Mouse (Mus musculus): ENCODE measurements around the gene Gm44965. TPM values are rescaled to one million over a fixed set of nuclear protein-coding genes. Genes with fewer than 3 reads are reported as not detected.

Gm44965 gene
- polyA plus RNA-seq, 1 experiment from 2014 or later, result not detected

- Histone ChIP-seq H3K4me1 (ENCODE audit: control insufficient read depth, insufficient read depth, low read length) (no peaks in the 10 kb centered on the region), H3K27me3 (ENCODE audit: control insufficient read depth, insufficient read depth, low read length) (peaks cover 17% of the 10 kb centered on the region), H3K36me3 (replicated peaks; ENCODE audit: control insufficient read depth, insufficient read depth, low read depth, low read length) (no peaks in the 10 kb centered on the region), H3K27ac (replicated peaks; ENCODE audit: low read depth, low read length) (no peak overlapping the region), H3K9me3 (replicated peaks; ENCODE audit: control insufficient read depth, low read length) (no peaks in the 10 kb centered on the region), H3K9ac (replicated peaks; ENCODE audit: low read length) (peak overlapping the region; percentile 45), H3K4me3 (ENCODE audit: low read depth, low read length) (peak overlapping the region; percentile 36), H3K4me2 (ENCODE audit: low read depth, low read length) (peak overlapping the region; percentile 85)
- ATAC-seq (replicated peaks; ENCODE audit: insufficient number of reproducible peaks, low FRiP score, low TSS enrichment, low read depth) (no peak), DNase-seq (ENCODE audit: low spot score) (no peak)
- WGBS, result 14% methylated on average over 13 of the region's 13 CpGs
These were observed 35.9 kb downstream of the Gm44965 start for GRCm38 (mm10) chr6:48629661-48630034.

- Histone ChIP-seq H3K27me3 (ENCODE audit: control insufficient read depth, insufficient read depth, low read length) (peaks cover 17% of the 10 kb centered on the region), H3K4me2 (ENCODE audit: low read depth, low read length) (no peak overlapping the region), H3K4me3 (ENCODE audit: low read depth, low read length) (no peak overlapping the region), H3K36me3 (replicated peaks; ENCODE audit: control insufficient read depth, insufficient read depth, low read depth, low read length) (no peaks in the 10 kb centered on the region), H3K9me3 (replicated peaks; ENCODE audit: control insufficient read depth, low read length) (no peaks in the 10 kb centered on the region), H3K9ac (replicated peaks; ENCODE audit: low read length) (no peak overlapping the region), H3K4me1 (ENCODE audit: control insufficient read depth, insufficient read depth, low read length) (no peaks in the 10 kb centered on the region), H3K27ac (replicated peaks; ENCODE audit: low read depth, low read length) (no peak overlapping the region)
- WGBS, result 89% methylated on average over 8 of the region's 8 CpGs
- no peak for ATAC-seq (replicated peaks; ENCODE audit: insufficient number of reproducible peaks, low FRiP score, low TSS enrichment, low read depth)
- no peak for DNase-seq (ENCODE audit: low spot score)
These were observed 37.1 kb downstream of the Gm44965 start for GRCm38 (mm10) chr6:48630831-48631230.

- Histone ChIP-seq H3K9me3 (replicated peaks; ENCODE audit: control insufficient read depth, low read length) (no peaks in the 10 kb centered on the region), H3K36me3 (replicated peaks; ENCODE audit: control insufficient read depth, insufficient read depth, low read depth, low read length) (no peaks in the 10 kb centered on the region), H3K4me3 (ENCODE audit: low read depth, low read length) (no peak overlapping the region), H3K4me1 (ENCODE audit: control insufficient read depth, insufficient read depth, low read length) (no peaks in the 10 kb centered on the region), H3K27ac (replicated peaks; ENCODE audit: low read depth, low read length) (no peak overlapping the region), H3K27me3 (ENCODE audit: control insufficient read depth, insufficient read depth, low read length) (no peaks in the 10 kb centered on the region; the same call in 1 of the 2 replicates), H3K4me2 (ENCODE audit: low read depth, low read length) (no peak overlapping the region), H3K9ac (replicated peaks; ENCODE audit: low read length) (no peak overlapping the region)
- ATAC-seq (replicated peaks; ENCODE audit: insufficient number of reproducible peaks, low FRiP score, low TSS enrichment, low read depth) (no peak), DNase-seq (ENCODE audit: low spot score) (no peak)
- 67% methylated on average over 2 of the region's 2 CpGs for WGBS
These were observed 41.4 kb downstream of the Gm44965 start for GRCm38 (mm10) chr6:48635105-48635504.

DNA sequence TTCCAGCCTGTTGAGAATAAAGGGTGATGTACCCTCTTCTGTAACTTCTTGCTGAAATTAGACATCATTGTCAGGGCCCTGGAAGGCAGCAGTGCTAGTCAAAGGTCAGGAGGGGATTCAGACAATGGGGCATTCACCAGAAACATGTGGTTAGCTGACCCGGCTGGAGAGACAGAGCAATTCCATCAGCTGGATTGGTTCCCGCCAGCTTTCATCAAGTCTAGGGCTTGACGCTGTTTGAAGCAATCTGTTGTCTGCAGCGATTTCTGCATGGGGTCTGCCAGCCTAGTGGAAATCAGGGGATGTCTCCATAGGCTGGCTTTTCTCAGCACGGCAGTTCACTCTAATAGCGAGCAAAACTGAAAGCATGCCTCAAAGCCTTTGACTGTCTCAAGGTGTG, 42.8 kb downstream of the Gm44965 start:
- DNase-seq (ENCODE audit: low spot score) (no peak), ATAC-seq (replicated peaks; ENCODE audit: insufficient number of reproducible peaks, low FRiP score, low TSS enrichment, low read depth) (no peak)
- no peaks in the 10 kb centered on the region for H3K9me3 ChIP-seq (replicated peaks; ENCODE audit: control insufficient read depth, low read length)
- no peak overlapping the region for H3K4me3 ChIP-seq (ENCODE audit: low read depth, low read length)
- H3K27me3 ChIP-seq (ENCODE audit: control insufficient read depth, insufficient read depth, low read length), result no peaks in the 10 kb centered on the region
- no peak overlapping the region for H3K27ac ChIP-seq (replicated peaks; ENCODE audit: low read depth, low read length)
- H3K9ac ChIP-seq (replicated peaks; ENCODE audit: low read length), result no peak overlapping the region
- 24% methylated on average over 6 of the region's 6 CpGs for WGBS
- no peaks in the 10 kb centered on the region for H3K36me3 ChIP-seq (replicated peaks; ENCODE audit: control insufficient read depth, insufficient read depth, low read depth, low read length)
- H3K4me2 ChIP-seq (ENCODE audit: low read depth, low read length), result no peak overlapping the region
- no peaks in the 10 kb centered on the region for H3K4me1 ChIP-seq (ENCODE audit: control insufficient read depth, insufficient read depth, low read length)

GRCm38 (mm10) chr6:48637811-48638500, 44.2 kb downstream of the Gm44965 start:
- ATAC-seq (replicated peaks; ENCODE audit: insufficient number of reproducible peaks, low FRiP score, low TSS enrichment, low read depth) (no peak), DNase-seq (ENCODE audit: low spot score) (no peak)
- Histone ChIP-seq H3K27ac (replicated peaks; ENCODE audit: low read depth, low read length) (no peak overlapping the region), H3K4me1 (ENCODE audit: control insufficient read depth, insufficient read depth, low read length) (no peaks in the 10 kb centered on the region), H3K9me3 (replicated peaks; ENCODE audit: control insufficient read depth, low read length) (no peaks in the 10 kb centered on the region), H3K27me3 (ENCODE audit: control insufficient read depth, insufficient read depth, low read length) (no peaks in the 10 kb centered on the region), H3K4me3 (ENCODE audit: low read depth, low read length) (no peak overlapping the region), H3K9ac (replicated peaks; ENCODE audit: low read length) (no peak overlapping the region), H3K4me2 (ENCODE audit: low read depth, low read length) (no peak overlapping the region), H3K36me3 (replicated peaks; ENCODE audit: control insufficient read depth, insufficient read depth, low read depth, low read length) (no peaks in the 10 kb centered on the region)
- WGBS, result 61% methylated on average over 6 of the region's 6 CpGs

GRCm38 (mm10) chr6:48638553-48638952, 44.8 kb downstream of the Gm44965 start:
- Histone ChIP-seq H3K27me3 (ENCODE audit: control insufficient read depth, insufficient read depth, low read length) (no peaks in the 10 kb centered on the region), H3K4me1 (ENCODE audit: control insufficient read depth, insufficient read depth, low read length) (no peaks in the 10 kb centered on the region), H3K9me3 (replicated peaks; ENCODE audit: control insufficient read depth, low read length) (no peaks in the 10 kb centered on the region), H3K27ac (replicated peaks; ENCODE audit: low read depth, low read length) (no peak overlapping the region), H3K4me2 (ENCODE audit: low read depth, low read length) (no peak overlapping the region), H3K36me3 (replicated peaks; ENCODE audit: control insufficient read depth, insufficient read depth, low read depth, low read length) (no peaks in the 10 kb centered on the region), H3K4me3 (ENCODE audit: low read depth, low read length) (no peak overlapping the region), H3K9ac (replicated peaks; ENCODE audit: low read length) (no peak overlapping the region)
- ATAC-seq (replicated peaks; ENCODE audit: insufficient number of reproducible peaks, low FRiP score, low TSS enrichment, low read depth), result no peak
- DNase-seq (ENCODE audit: low spot score), result no peak
- 80% methylated on average over 2 of the region's 2 CpGs for WGBS

- DNase-seq (ENCODE audit: low spot score), result no peak
- Histone ChIP-seq H3K9me3 (replicated peaks; ENCODE audit: control insufficient read depth, low read length) (no peaks in the 10 kb centered on the region), H3K36me3 (replicated peaks; ENCODE audit: control insufficient read depth, insufficient read depth, low read depth, low read length) (no peaks in the 10 kb centered on the region), H3K4me3 (ENCODE audit: low read depth, low read length) (no peak overlapping the region), H3K9ac (replicated peaks; ENCODE audit: low read length) (no peak overlapping the region), H3K27ac (replicated peaks; ENCODE audit: low read depth, low read length) (no peak overlapping the region), H3K4me2 (ENCODE audit: low read depth, low read length) (no peak overlapping the region), H3K27me3 (ENCODE audit: control insufficient read depth, insufficient read depth, low read length) (no peaks in the 10 kb centered on the region), H3K4me1 (ENCODE audit: control insufficient read depth, insufficient read depth, low read length) (no peaks in the 10 kb centered on the region)
- no peak for ATAC-seq (replicated peaks; ENCODE audit: insufficient number of reproducible peaks, low FRiP score, low TSS enrichment, low read depth)
- 65% methylated on average over 6 of the region's 6 CpGs for WGBS
These were observed 47.6 kb downstream of the Gm44965 start for GRCm38 (mm10) chr6:48641391-48641790.

GRCm38 (mm10) chr6:48642764-48643292, 49.1 kb downstream of the Gm44965 start:
- Histone ChIP-seq H3K9me3 (replicated peaks; ENCODE audit: control insufficient read depth, low read length) (no peaks in the 10 kb centered on the region), H3K27me3 (ENCODE audit: control insufficient read depth, insufficient read depth, low read length) (no peaks in the 10 kb centered on the region), H3K4me1 (ENCODE audit: control insufficient read depth, insufficient read depth, low read length) (no peaks in the 10 kb centered on the region), H3K27ac (replicated peaks; ENCODE audit: low read depth, low read length) (no peak overlapping the region), H3K4me3 (ENCODE audit: low read depth, low read length) (no peak overlapping the region), H3K36me3 (replicated peaks; ENCODE audit: control insufficient read depth, insufficient read depth, low read depth, low read length) (no peaks in the 10 kb centered on the region), H3K9ac (replicated peaks; ENCODE audit: low read length) (no peak overlapping the region), H3K4me2 (ENCODE audit: low read depth, low read length) (no peak overlapping the region)
- ATAC-seq (replicated peaks; ENCODE audit: insufficient number of reproducible peaks, low FRiP score, low TSS enrichment, low read depth), result no peak
- WGBS, result 23% methylated on average over 4 of the region's 4 CpGs
- peak; percentile 88 for DNase-seq (ENCODE audit: low spot score)

Data from embryonic facial prominence, embryonic 11.5 days (tissue).